Mouse (Mus musculus) macrophage (primary cell): ENCODE data around the gene Adck2. TPM values are rescaled to one million over a fixed set of nuclear protein-coding genes. Genes with fewer than 3 reads are reported as not detected.

Experiments used
- H3K27ac ChIP-seq: fragments of 350-480 bp; formaldehyde crosslinking; 2 replicates; pipeline ENCODE4 v1.9.0; 2021
- H3K36me3 ChIP-seq: fragments of 350-480 bp; formaldehyde crosslinking; 2 replicates; pipeline ENCODE4 v1.9.0; 2021; ENCODE audit errors: inconsistent target
- H3K4me3 ChIP-seq: fragments of 350-480 bp; formaldehyde crosslinking; 2 replicates; pipeline ENCODE4 v1.9.0; 2021; ENCODE audit errors: inconsistent target
- H3K79me2 ChIP-seq: fragments of 350-480 bp; formaldehyde crosslinking; 2 replicates; pipeline ENCODE4 v1.9.0; 2021; ENCODE audit errors: inconsistent target
- WGBS: methylation state at CpG from one replicate; pipeline ENCODE4 v1.1.7; 2026; ENCODE audit warnings: inconsistent platforms; ENCODE audit not compliant: missing documents; 5-methylcytosine and 5-hydroxymethylcytosine counted together
- polyA plus RNA-seq: library from polyadenylated mRNA; stranded (reverse); fragments of 250-400 nt; gene quantifications from 3 replicates; pipeline ENCODE4 v1.2.4, GENCODE M21; 2018; ENCODE audit warnings: inconsistent platforms

The Adck2 gene
- polyA plus RNA-seq, 1 experiment from 2014 or later = 6.4 TPM

GRCm38 (mm10) chr6:39545474-39545873 is 28.2 kb upstream of the Adck2 start:
- Histone ChIP-seq H3K4me3 (no peak overlapping the region), H3K36me3 (no peaks in the 10 kb centered on the region), H3K79me2 (no peaks in the 10 kb centered on the region), H3K27ac (no peak overlapping the region)
- 100% methylated on average over 7 of the region's 7 CpGs for whole genome bisulfite sequencing

GRCm38 (mm10) chr6:39548030-39548429 is 25.6 kb upstream of the Adck2 start:
- H3K79me2 ChIP-seq = no peaks in the 10 kb centered on the region
- H3K27ac ChIP-seq = no peak overlapping the region
- no peak overlapping the region for H3K4me3 ChIP-seq
- WGBS = 94% methylated on average over 5 of the region's 5 CpGs
- no peaks in the 10 kb centered on the region for H3K36me3 ChIP-seq

GRCm38 (mm10) chr6:39551981-39552636 is 21.6 kb upstream of the Adck2 start:
- no peak overlapping the region for H3K4me3 ChIP-seq
- WGBS = 49% methylated on average over 8 of the region's 8 CpGs
- no peaks in the 10 kb centered on the region for H3K36me3 ChIP-seq
- no peak overlapping the region for H3K27ac ChIP-seq
- no peaks in the 10 kb centered on the region for H3K79me2 ChIP-seq

- Histone ChIP-seq H3K36me3 (no peaks in the 10 kb centered on the region), H3K27ac (no peak overlapping the region), H3K79me2 (no peaks in the 10 kb centered on the region), H3K4me3 (no peak overlapping the region)
- WGBS = 96% methylated on average over 12 of the region's 12 CpGs
These were observed 18.6 kb upstream of the Adck2 start for GRCm38 (mm10) chr6:39554888-39555647.

- Histone ChIP-seq H3K4me3 (no peak overlapping the region), H3K36me3 (no peaks in the 10 kb centered on the region), H3K79me2 (no peaks in the 10 kb centered on the region), H3K27ac (no peak overlapping the region)
- WGBS = 91% methylated on average over 2 of the region's 2 CpGs
These were observed 18.1 kb upstream of the Adck2 start for GRCm38 (mm10) chr6:39555648-39555945.

- no peaks in the 10 kb centered on the region for H3K36me3 ChIP-seq
- H3K27ac ChIP-seq = no peak overlapping the region
- no peak overlapping the region for H3K4me3 ChIP-seq
- H3K79me2 ChIP-seq = no peaks in the 10 kb centered on the region
- WGBS = 8% methylated on average over 41 of the region's 54 CpGs
These were observed 16.6 kb upstream of the Adck2 start for GRCm38 (mm10) chr6:39556900-39557659.

GRCm38 (mm10) chr6:39557723-39558261 is 15.9 kb upstream of the Adck2 start, which contains the start of gene Dennd2a:
Gene Dennd2a (minus strand): TSS chr6:39557867.
- H3K36me3 ChIP-seq = no peaks in the 10 kb centered on the region
- WGBS = 9% methylated on average over 47 of the region's 50 CpGs
- no peak within 1 kb of the TSS; the same call in 1 of the 2 replicates for H3K4me3 ChIP-seq
- no peak within 1 kb of the TSS for H3K27ac ChIP-seq
- no peaks in the 10 kb centered on the region for H3K79me2 ChIP-seq

- Histone ChIP-seq H3K79me2 (no peaks in the 10 kb centered on the region), H3K36me3 (no peaks in the 10 kb centered on the region), H3K27ac (no peak overlapping the region), H3K4me3 (no peak overlapping the region)
- 87% methylated on average over 6 of the region's 6 CpGs for WGBS
These were observed 14.3 kb upstream of the Adck2 start for GRCm38 (mm10) chr6:39559276-39559939.

- H3K4me3 ChIP-seq = peak overlapping the region; percentile 7; the same call in 1 of the 2 replicates
- H3K79me2 ChIP-seq = no peaks in the 10 kb centered on the region
- H3K27ac ChIP-seq = no peak overlapping the region
- H3K36me3 ChIP-seq = no peaks in the 10 kb centered on the region
- WGBS = 23% methylated on average over 23 of the region's 23 CpGs
These were observed 11.3 kb upstream of the Adck2 start for GRCm38 (mm10) chr6:39562166-39563015.

- Histone ChIP-seq H3K27ac (no peak overlapping the region), H3K79me2 (no peaks in the 10 kb centered on the region), H3K36me3 (no peaks in the 10 kb centered on the region), H3K4me3 (no peak overlapping the region)
- WGBS = 14% methylated on average over 5 of the region's 5 CpGs
These were observed 6.1 kb upstream of the Adck2 start for GRCm38 (mm10) chr6:39567528-39567927.

GRCm38 (mm10) chr6:39570426-39570825 is 3.2 kb upstream of the Adck2 start:
- Histone ChIP-seq H3K27ac (no peak overlapping the region), H3K4me3 (no peak overlapping the region), H3K79me2 (no peaks in the 10 kb centered on the region; the same call in 1 of the 2 replicates), H3K36me3 (no peaks in the 10 kb centered on the region)
- WGBS = 100% methylated on average over 3 of the region's 3 CpGs

- no peaks in the 10 kb centered on the region; the same call in 1 of the 2 replicates for H3K79me2 ChIP-seq
- H3K36me3 ChIP-seq = peaks cover 31% of the 10 kb centered on the region
- peak overlapping the region; percentile 74 for H3K4me3 ChIP-seq
- WGBS = 43% methylated on average over 10 of the region's 10 CpGs
- peak overlapping the region; percentile 24 for H3K27ac ChIP-seq
These were observed 839 bp downstream of the Adck2 start for GRCm38 (mm10) chr6:39574555-39574869.

- WGBS = 74% methylated on average over 7 of the region's 7 CpGs
- Histone ChIP-seq H3K79me2 (no peaks in the 10 kb centered on the region; the same call in 1 of the 2 replicates), H3K27ac (no peak overlapping the region), H3K36me3 (peaks cover 35% of the 10 kb centered on the region), H3K4me3 (peak overlapping the region; percentile 74)
These were observed 1.3 kb downstream of the Adck2 start for GRCm38 (mm10) chr6:39574951-39575350.
